Mouse (Mus musculus) E14TG2a.4 (cell line): ENCODE data around the gene Fam3b.

Experiments
- CTCF ChIP-seq: conservative IDR thresholded peaks from 2 replicates; pipeline ENCODE4 v1.5.1; 2014; ENCODE audit warnings: low read length
- POU5F1 ChIP-seq: IDR thresholded peaks from 2 replicates; pipeline ENCODE4 v1.6.1; 2014; ENCODE audit warnings: low read length, borderline replicate concordance

DNA sequence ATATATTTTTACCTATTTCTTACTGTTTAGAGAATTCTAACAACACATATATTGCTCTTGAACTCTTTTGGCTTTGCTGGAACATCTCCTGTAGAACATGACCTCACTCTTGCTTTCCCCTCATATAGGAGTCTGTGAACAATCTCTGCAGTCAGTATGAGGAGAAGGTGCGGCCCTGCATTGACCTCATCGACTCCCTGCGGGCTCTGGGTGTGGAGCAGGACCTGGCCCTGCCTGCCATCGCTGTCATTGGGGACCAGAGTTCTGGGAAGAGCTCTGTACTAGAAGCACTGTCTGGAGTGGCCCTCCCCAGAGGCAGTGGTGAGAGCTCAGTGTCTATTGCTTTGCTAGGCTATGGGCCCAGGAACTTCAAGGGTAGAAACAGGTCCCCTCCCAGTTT is 29.7 kb upstream of the Fam3b start:
- TF ChIP-seq CTCF: no peak
- TF ChIP-seq POU5F1: no peak
